Mouse (Mus musculus) gastrocnemius, adult 2 months (tissue): ENCODE measurements at regions not wholly inside any gene's neighbourhood (a gene's known extent, or its start where the extent isn't known, plus 50 kb on each side); places are given as distances from the start of the nearest gene placed in this dataset.
A peak's percentile ranks its signal among the peaks of the same experiment; 100 is the strongest.

Source experiments
- DNase-seq: peaks from one replicate; pipeline ENCODE4 v3.0.0; 2022
- H3K27ac ChIP-seq: fragments of 200-600 bp; 2 replicates; pipeline ENCODE4 v1.8.1; 2022; ENCODE audit warnings: mild to moderate bottlenecking
- H3K4me3 ChIP-seq: fragments of 200-600 bp; 2 replicates; pipeline ENCODE4 v1.8.1; 2022; ENCODE audit warnings: mild to moderate bottlenecking, moderate library complexity
- CTCF ChIP-seq: fragments of 200-600 bp; IDR thresholded peaks from 2 replicates; pipeline ENCODE4 v1.8.1; 2022; ENCODE audit warnings: antibody characterized with exemption, mild to moderate bottlenecking, moderate library complexity
- intact Hi-C: fragments of 180-260 bp; cut with DNase I; formaldehyde crosslinking; loops from one replicate; pipeline ENCODE4 v1.15.1; 2025

DNA sequence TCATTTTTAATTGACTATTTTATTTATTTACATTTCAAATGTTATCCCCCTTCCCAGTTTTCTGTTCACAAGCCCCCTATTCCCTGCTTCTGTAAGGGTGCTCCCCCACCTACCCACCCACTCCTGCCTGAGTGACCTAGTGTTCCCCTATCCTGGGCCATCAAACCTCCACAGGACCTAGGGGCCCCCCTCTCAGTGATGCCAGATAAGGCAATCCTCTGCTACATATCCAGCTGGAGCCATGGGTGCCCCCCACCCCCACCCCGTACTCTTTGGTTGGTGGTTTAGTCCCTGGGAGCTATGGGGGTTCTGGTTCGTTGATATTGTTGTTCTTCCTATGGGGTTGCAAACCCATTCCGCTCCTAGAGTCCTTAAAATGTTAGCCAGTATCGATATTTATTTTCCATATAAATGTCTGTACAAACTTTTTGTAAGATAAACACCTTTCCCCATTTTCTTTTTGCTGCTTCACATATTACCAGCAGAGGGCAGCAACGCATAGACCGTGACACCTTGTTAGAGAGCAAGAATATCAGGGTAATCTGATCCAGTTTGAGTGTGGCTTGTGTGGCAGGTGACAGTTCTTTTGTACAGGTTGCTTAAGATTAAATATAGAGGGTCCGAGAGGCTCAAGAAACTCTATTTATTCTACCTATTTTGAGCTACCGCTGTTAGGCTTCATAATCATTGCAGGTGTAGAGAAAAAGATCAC lies 177.2 kb upstream of the Scn7a start:
- no peak for DNase-seq
- intact Hi-C loops, result no loop called here
- H3K27ac ChIP-seq, result no peak overlapping the region
- H3K4me3 ChIP-seq, result no peak overlapping the region
- TF ChIP-seq CTCF, result peak; percentile 67

GRCm38 (mm10) chr2:66941188-66941587 lies 156.5 kb upstream of the Scn7a start:
- no peak overlapping the region for H3K4me3 ChIP-seq
- no peak for TF ChIP-seq CTCF
- intact Hi-C loops, result no loop called here
- H3K27ac ChIP-seq, result no peak overlapping the region
- no peak for DNase-seq

DNA sequence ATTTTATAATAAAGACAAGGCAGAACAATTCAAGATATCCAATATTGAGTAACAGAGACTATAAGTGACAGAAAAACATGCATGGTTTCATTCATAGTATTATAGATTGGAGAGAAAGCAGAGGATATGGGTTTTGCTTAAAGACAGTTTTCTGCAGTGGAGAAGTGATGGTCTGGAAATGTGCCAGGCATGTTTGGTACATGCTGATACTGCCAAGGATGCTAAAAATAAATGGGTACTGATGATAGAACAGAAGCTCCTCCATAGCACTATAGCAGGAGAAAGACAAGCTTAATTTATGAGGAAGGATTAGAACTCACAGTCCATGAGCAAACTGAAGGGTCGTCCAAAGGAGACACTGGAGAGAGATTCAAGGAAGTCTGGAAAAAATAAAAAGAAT lies 113.3 kb upstream of the Scn7a start:
- Histone ChIP-seq H3K27ac (no peak overlapping the region), H3K4me3 (no peak overlapping the region)
- no peak for DNase-seq
- no peak for TF ChIP-seq CTCF
- intact Hi-C loops, result no loop called here

- Histone ChIP-seq H3K27ac (no peak overlapping the region), H3K4me3 (no peak overlapping the region)
- TF ChIP-seq CTCF, result no peak
- intact Hi-C loops, result no loop called here
- no peak for DNase-seq
Observed at GRCm38 (mm10) chr2:66867457-66868216, 82.9 kb upstream of the Scn7a start.
